In the genomic region with DNA sequence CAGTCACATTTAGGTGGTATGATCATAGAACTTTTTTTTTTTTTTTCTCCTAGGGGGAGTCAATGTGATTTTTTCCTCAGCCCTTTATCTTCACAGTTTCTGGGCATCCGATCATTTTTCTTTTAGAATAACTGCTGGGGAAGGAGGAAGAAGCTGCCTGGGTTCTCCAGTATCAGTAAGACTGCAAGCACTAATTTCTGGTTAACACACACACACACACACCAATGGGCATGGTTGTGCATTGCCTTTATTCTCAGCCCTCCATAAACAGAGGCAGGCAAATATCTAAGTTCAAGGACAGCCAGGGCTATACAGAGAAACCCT, we compare ENCODE assay signal across 10 mouse cellular contexts. TPM values are rescaled to one million over a fixed set of nuclear protein-coding genes. Genes with fewer than 3 reads are reported as not detected.
A peak's percentile ranks its signal among the peaks of the same experiment; 100 is the strongest.
DNase-seq lines count a peak whose midpoint lies in the region; ATAC-seq and TF ChIP-seq lines count a peak whose summit lies in the region.
"Had no signal": no experiment of that assay in that cellular context is flagged by ENCODE, and none has a peak within 500 bp of the region (broad histone marks: within the 10 kb centered on the region; RNA-seq: fewer than 3 reads in every experiment).

No protein-coding gene starts in this region.

- 47% methylated on average over 1 of the region's 1 CpGs for WGBS in kidney, postnatal 0 days
- 63% methylated on average over 1 of the region's 1 CpGs for WGBS in embryonic facial prominence, embryonic 11.5 days
- WGBS in midbrain, embryonic 16.5 days: 45% methylated on average over 1 of the region's 1 CpGs

- H3K27me3 ChIP-seq in kidney, postnatal 0 days (ENCODE audit: insufficient read depth, low read length): no peaks in the 10 kb centered on the region
- H3K27me3 ChIP-seq in embryonic facial prominence, embryonic 11.5 days (ENCODE audit: control insufficient read depth, insufficient read depth, low read length): no peaks in the 10 kb centered on the region
- no peaks in the 10 kb centered on the region for H3K27me3 ChIP-seq in midbrain, embryonic 16.5 days (ENCODE audit: control insufficient read depth, insufficient read depth, low read depth, low read length)

- no peaks in the 10 kb centered on the region for H3K9me3 ChIP-seq in kidney, postnatal 0 days (replicated peaks; ENCODE audit: low read length)
- no peaks in the 10 kb centered on the region for H3K9me3 ChIP-seq in embryonic facial prominence, embryonic 11.5 days (replicated peaks; ENCODE audit: control insufficient read depth, low read length)
- no peaks in the 10 kb centered on the region for H3K9me3 ChIP-seq in midbrain, embryonic 16.5 days (replicated peaks; ENCODE audit: control insufficient read depth, low read length, poor library complexity, severe bottlenecking)

- peak overlapping the region; percentile 98; the same call in 1 of the 2 replicates for H3K27ac ChIP-seq in kidney, postnatal 0 days
- peak overlapping the region; percentile 97 for H3K27ac ChIP-seq in embryonic facial prominence, embryonic 11.5 days (replicated peaks; ENCODE audit: low read depth, low read length)
- peak overlapping the region; percentile 73; the same call in 1 of the 2 replicates for H3K27ac ChIP-seq in midbrain, embryonic 16.5 days (ENCODE audit: low read length)

- peak overlapping the region; percentile 57; the same call in 1 of the 2 replicates for H3K9ac ChIP-seq in kidney, postnatal 0 days (ENCODE audit: low read depth, low read length)
- peak overlapping the region; percentile 60 for H3K9ac ChIP-seq in embryonic facial prominence, embryonic 11.5 days (replicated peaks; ENCODE audit: low read length)
- H3K9ac ChIP-seq in midbrain, embryonic 16.5 days (ENCODE audit: low read depth, low read length): 0 out of 2 replicates have a peak overlapping the region, but pooled peaks have one; percentile 25

- ATAC-seq in kidney, postnatal 0 days (replicated peaks; ENCODE audit: low FRiP score, low read depth): no peak
- no peak for ATAC-seq in embryonic facial prominence, embryonic 11.5 days (replicated peaks; ENCODE audit: insufficient number of reproducible peaks, low FRiP score, low TSS enrichment, low read depth)
- ATAC-seq in midbrain, embryonic 16.5 days: no peak

- H3K4me1 ChIP-seq in kidney, postnatal 0 days (replicated peaks; ENCODE audit: insufficient read depth, low read length): 0 out of 2 replicates have a peak, but pooled peaks cover 5% of the 10 kb centered on the region
- no peaks in the 10 kb centered on the region for H3K4me1 ChIP-seq in embryonic facial prominence, embryonic 11.5 days (ENCODE audit: control insufficient read depth, insufficient read depth, low read length)
- H3K4me1 ChIP-seq in midbrain, embryonic 16.5 days (ENCODE audit: control insufficient read depth, insufficient read depth, low read length): peaks cover 20% of the 10 kb centered on the region

- no peaks in the 10 kb centered on the region for H3K36me3 ChIP-seq in kidney, postnatal 0 days (ENCODE audit: insufficient read depth, low read length)
- no peaks in the 10 kb centered on the region for H3K36me3 ChIP-seq in embryonic facial prominence, embryonic 11.5 days (replicated peaks; ENCODE audit: control insufficient read depth, insufficient read depth, low read depth, low read length)
- H3K36me3 ChIP-seq in midbrain, embryonic 16.5 days (ENCODE audit: control insufficient read depth, insufficient read depth, low read length): no peaks in the 10 kb centered on the region

- no peak for DNase-seq in kidney, postnatal 0 days (ENCODE audit: low spot score)
- no peak for DNase-seq in kidney, postnatal 4 days
- DNase-seq in embryonic facial prominence, embryonic 11.5 days (ENCODE audit: low spot score): no peak
- peak; percentile 25 for DNase-seq in induced T-regulatory cell, adult 2 months (ENCODE audit: low read depth)
- DNase-seq in layer of hippocampus, postnatal 10 days (ENCODE audit: low spot score in 2 of 2): no peak
- no peak for DNase-seq in frontal cortex, postnatal 10 days (ENCODE audit: low spot score in 2 of 2)
- no peak for DNase-seq in T-cell, adult 2 months (ENCODE audit: low spot score)
- DNase-seq: gastrocnemius, postnatal 14 days; thymus, adult 18-20 months had no signal

- H3K4me2 ChIP-seq in kidney, postnatal 0 days (ENCODE audit: low read length): peak overlapping the region; percentile 56
- peak overlapping the region; percentile 35 for H3K4me2 ChIP-seq in embryonic facial prominence, embryonic 11.5 days (ENCODE audit: low read depth, low read length)
- H3K4me2 ChIP-seq in midbrain, embryonic 16.5 days (ENCODE audit: low read length): peak overlapping the region; percentile 72

- no peak for TF ChIP-seq CTCF in kidney, postnatal 0 days (IDR thresholded peaks at IDR 0.05; ENCODE audit: low read depth)

- H3K4me3 ChIP-seq in kidney, postnatal 0 days (replicated peaks; ENCODE audit: low read depth, low read length): peak overlapping the region; percentile 39
- H3K4me3 ChIP-seq in embryonic facial prominence, embryonic 11.5 days (ENCODE audit: low read depth, low read length): peak overlapping the region; percentile 34
- peak overlapping the region; percentile 42; the same call in 1 of the 2 replicates for H3K4me3 ChIP-seq in midbrain, embryonic 16.5 days (ENCODE audit: low read depth, low read length)

RNA-seq across cellular contexts. Expression of gene Hist1h2ac, which starts 1.2 kb away (rescaled TPM):
- 0.75 and 1.1 TPM in 2 replicates for polyA plus RNA-seq in kidney, postnatal 0 days (2015; fragmentation: Nextera tagmentation; extraction: Ambion mirVana)
- polyA plus RNA-seq in embryonic facial prominence, embryonic 11.5 days (2014; fragmentation: Nextera tagmentation; extraction: Ambion mirVana): 1.4 and 2.2 TPM in 2 replicates
- polyA plus RNA-seq in midbrain, embryonic 16.5 days (2015; fragmentation: Nextera tagmentation; extraction: Ambion mirVana): 0.23 and 0.32 TPM in 2 replicates
- 1 to 10 TPM; 2.6 to 3.3 TPM for total RNA-seq in layer of hippocampus, postnatal 10 days (2021)

RNA-seq across cellular contexts. Expression of gene Hist1h2bc, which starts 1.4 kb away (rescaled TPM):
- 132 and 139 TPM in 2 replicates for polyA plus RNA-seq in kidney, postnatal 0 days (2015; fragmentation: Nextera tagmentation; extraction: Ambion mirVana)
- polyA plus RNA-seq in embryonic facial prominence, embryonic 11.5 days (2014; fragmentation: Nextera tagmentation; extraction: Ambion mirVana): 25.1 and 27.3 TPM in 2 replicates
- 14.9 and 17.1 TPM in 2 replicates for polyA plus RNA-seq in midbrain, embryonic 16.5 days (2015; fragmentation: Nextera tagmentation; extraction: Ambion mirVana)
- total RNA-seq in layer of hippocampus, postnatal 10 days (2021): 10 to 100 TPM; 27.9 to 28.0 TPM

RNA-seq across cellular contexts. Expression of gene Hist1h1t, which starts 13.0 kb away (rescaled TPM):
- polyA plus RNA-seq in kidney, postnatal 0 days (2015; fragmentation: Nextera tagmentation; extraction: Ambion mirVana): not detected in 2 replicates
- not detected in 2 replicates for polyA plus RNA-seq in embryonic facial prominence, embryonic 11.5 days (2014; fragmentation: Nextera tagmentation; extraction: Ambion mirVana)
- not detected in 2 replicates for polyA plus RNA-seq in midbrain, embryonic 16.5 days (2015; fragmentation: Nextera tagmentation; extraction: Ambion mirVana)
- not detected for total RNA-seq in layer of hippocampus, postnatal 10 days (2021)
- total RNA-seq: gastrocnemius, postnatal 14 days had no signal

RNA-seq across cellular contexts. Expression of gene Hist1h4c, which starts 15.7 kb away (rescaled TPM):
- 5.2 and 7.4 TPM in 2 replicates for polyA plus RNA-seq in kidney, postnatal 0 days (2015; fragmentation: Nextera tagmentation; extraction: Ambion mirVana)
- polyA plus RNA-seq in embryonic facial prominence, embryonic 11.5 days (2014; fragmentation: Nextera tagmentation; extraction: Ambion mirVana): 6.1 TPM in 2 replicates
- 1.8 and 3.2 TPM in 2 replicates for polyA plus RNA-seq in midbrain, embryonic 16.5 days (2015; fragmentation: Nextera tagmentation; extraction: Ambion mirVana)
- total RNA-seq in layer of hippocampus, postnatal 10 days (2021): 100 to 1,000 TPM; 102 to 111 TPM

RNA-seq across cellular contexts. Expression of gene Hfe, which starts 28.1 kb away (rescaled TPM):
- polyA plus RNA-seq in kidney, postnatal 0 days (2015; fragmentation: Nextera tagmentation; extraction: Ambion mirVana): 16.8 and 18.0 TPM in 2 replicates
- 4.3 and 4.6 TPM in 2 replicates for polyA plus RNA-seq in embryonic facial prominence, embryonic 11.5 days (2014; fragmentation: Nextera tagmentation; extraction: Ambion mirVana)
- polyA plus RNA-seq in midbrain, embryonic 16.5 days (2015; fragmentation: Nextera tagmentation; extraction: Ambion mirVana): 2.8 and 3.8 TPM in 2 replicates
- 1 to 10 TPM; 3.4 to 5.9 TPM for total RNA-seq in layer of hippocampus, postnatal 10 days (2021)
